Mouse (Mus musculus) ES-E14 (cell line): Measurements from ENCODE around the gene Gstm4. TPM values are rescaled to one million over a fixed set of nuclear protein-coding genes. Genes with fewer than 3 reads are reported as not detected.

Experiments used
- DNase-seq: peaks from one replicate; pipeline ENCODE4 v3.0.0-alpha.2; 2013; ENCODE audit warnings: low read depth, low spot score
- H3K27ac ChIP-seq: 2 replicates; pipeline ENCODE4 v1.5.1; 2012; ENCODE audit warnings: low read depth, mild to moderate bottlenecking, low read length, moderate library complexity, mixed read lengths; ENCODE audit not compliant: poor library complexity, insufficient read depth, severe bottlenecking
- H3K36me3 ChIP-seq: 2 replicates; pipeline ENCODE4 v1.6.1; 2012; ENCODE audit warnings: mild to moderate bottlenecking, low read length, moderate library complexity, mixed read lengths; ENCODE audit not compliant: control insufficient read depth, poor library complexity, insufficient read depth, severe bottlenecking
- H3K4me1 ChIP-seq, 2 experiments: fragments of 150-350 bp in 1 of 2; sonication (generic) in 1 of 2; 2 replicates each; pipeline ENCODE4 v1.6.1; 2012; ENCODE audit warnings: low read length in 2 of 2, mild to moderate bottlenecking in 1 of 2, mixed read lengths in 1 of 2; ENCODE audit not compliant: control insufficient read depth in 2 of 2, insufficient read depth in 2 of 2, poor library complexity in 1 of 2
- H3K4me3 ChIP-seq, 2 experiments: fragments of 150-350 bp in 1 of 2; sonication (generic) in 1 of 2; 2 replicates each; pipeline ENCODE4 v1.5.1; 2012; ENCODE audit warnings: low read length in 2 of 2, low read depth in 1 of 2, mild to moderate bottlenecking in 1 of 2, mixed read lengths in 1 of 2; ENCODE audit not compliant: insufficient read depth in 1 of 2, poor library complexity in 1 of 2, severe bottlenecking in 1 of 2
- H3K9ac ChIP-seq: 2 replicates; pipeline ENCODE4 v1.6.1; 2012; ENCODE audit warnings: low read depth, mild to moderate bottlenecking, low read length, mixed read lengths; ENCODE audit not compliant: poor library complexity, insufficient read depth, severe bottlenecking
- H3K9me3 ChIP-seq: fragments of 150-350 bp; sonication (generic); 2 replicates; pipeline ENCODE4 v1.6.1; 2012; ENCODE audit warnings: low read depth, mild to moderate bottlenecking, low read length; ENCODE audit not compliant: control insufficient read depth, insufficient read depth
- CHD2 ChIP-seq: IDR thresholded peaks from 2 replicates; pipeline ENCODE4 v1.6.1; 2014; ENCODE audit warnings: mild to moderate bottlenecking, low read depth, low read length, inconsistent platforms
- HCFC1 ChIP-seq: IDR thresholded peaks from 2 replicates; pipeline ENCODE4 v1.6.1; 2012; ENCODE audit warnings: low read length, inconsistent platforms, borderline replicate concordance; ENCODE audit not compliant: insufficient read depth
- MAFK ChIP-seq: IDR thresholded peaks from 2 replicates; pipeline ENCODE4 v1.6.1; 2014; ENCODE audit warnings: mild to moderate bottlenecking, low read depth, low read length, inconsistent platforms; ENCODE audit not compliant: insufficient read depth
- ZC3H11A ChIP-seq: IDR thresholded peaks from 2 replicates; pipeline ENCODE4 v1.6.1; 2012; ENCODE audit warnings: low read depth, mild to moderate bottlenecking, inconsistent platforms, low read length, borderline replicate concordance
- ZNF384 ChIP-seq: IDR thresholded peaks from 2 replicates; pipeline ENCODE4 v1.6.1; 2012; ENCODE audit warnings: low read depth, low read length, inconsistent platforms
- in situ Hi-C, 2 experiments: fragments of 600-800 bp; cut with MboI; formaldehyde crosslinking; loops; one replicate each; pipeline ENCODE4 v1.15.1; 2025; ENCODE audit warnings: low sequenced_read_pairs in 2 of 2, inconsistent platforms in 1 of 2; ENCODE audit not compliant: unreplicated experiment in 2 of 2
- total RNA-seq: library from RNA; depleted of rRNA; stranded (reverse); fragments of 300-350 nt; gene quantifications from 2 replicates; pipeline ENCODE4 v1.2.3, GENCODE M21; 2012

Gstm4 gene
- total RNA-seq, 1 experiment, result 4.3 TPM

GRCm38 (mm10) chr3:108061420-108061819 lies 16.7 kb upstream of the Gstm4 start:
- no peak overlapping the region for H3K9ac ChIP-seq
- H3K27ac ChIP-seq, result no peak overlapping the region
- no peaks in the 10 kb centered on the region for H3K9me3 ChIP-seq
- no peak for TF ChIP-seq MAFK
- TF ChIP-seq ZNF384, result no peak
- TF ChIP-seq ZC3H11A, result peak; percentile 68; the same call in 1 of the 2 replicates
- TF ChIP-seq CHD2, result no peak
- peak; percentile 64 for DNase-seq
- no peaks in the 10 kb centered on the region for H3K36me3 ChIP-seq
- no peak overlapping the region for H3K4me3 ChIP-seq
- in situ Hi-C loops, result no loop called here
- peaks cover 0 to 2% of the 10 kb centered on the region in 2 experiments; a peak in 1 of 4 replicates for H3K4me1 ChIP-seq

- no peaks in the 10 kb centered on the region for H3K9me3 ChIP-seq
- no peak for DNase-seq
- no peaks in the 10 kb centered on the region for H3K36me3 ChIP-seq
- no peak overlapping the region for H3K9ac ChIP-seq
- no peaks in the 10 kb centered on the region for H3K4me1 ChIP-seq
- H3K4me3 ChIP-seq, result no peak overlapping the region
- no peak for TF ChIP-seq ZC3H11A
- TF ChIP-seq HCFC1, result no peak
- H3K27ac ChIP-seq, result no peak overlapping the region
- in situ Hi-C loops, result no loop called here
Measured at GRCm38 (mm10) chr3:108050493-108050892, 5.8 kb upstream of the Gstm4 start.

- no peaks in the 10 kb centered on the region for H3K9me3 ChIP-seq
- TF ChIP-seq CHD2, result no peak
- no peak for TF ChIP-seq ZNF384
- TF ChIP-seq HCFC1, result no peak
- no peak for TF ChIP-seq ZC3H11A
- TF ChIP-seq MAFK, result no peak
- no peaks in the 10 kb centered on the region for H3K36me3 ChIP-seq
- DNase-seq, result no peak
- in situ Hi-C loops, result no loop called here
- no peak overlapping the region for H3K4me3 ChIP-seq
- no peak overlapping the region for H3K9ac ChIP-seq
- H3K27ac ChIP-seq, result no peak overlapping the region
- H3K4me1 ChIP-seq, result peaks cover 0 to 3% of the 10 kb centered on the region in 2 experiments; a peak in 1 of 4 replicates
Measured at GRCm38 (mm10) chr3:108048306-108048705, 3.6 kb upstream of the Gstm4 start.

- peaks cover 0 to 3% of the 10 kb centered on the region in 2 experiments; a peak in 1 of 4 replicates for H3K4me1 ChIP-seq
- H3K9ac ChIP-seq, result no peak overlapping the region
- in situ Hi-C loops, result no loop called here
- no peak for DNase-seq
- H3K36me3 ChIP-seq, result no peaks in the 10 kb centered on the region
- TF ChIP-seq MAFK, result peak; percentile 75
- TF ChIP-seq ZNF384, result no peak
- H3K27ac ChIP-seq, result no peak overlapping the region
- no peak overlapping the region for H3K4me3 ChIP-seq
- H3K9me3 ChIP-seq, result no peaks in the 10 kb centered on the region
Measured at GRCm38 (mm10) chr3:108046944-108047655, 2.4 kb upstream of the Gstm4 start.

GRCm38 (mm10) chr3:108033156-108033555 lies 11.5 kb downstream of the Gstm4 start:
- in situ Hi-C loops, result no loop called here
- H3K36me3 ChIP-seq, result no peaks in the 10 kb centered on the region

More at GRCm38 (mm10) chr3:108033156-108033555, 11.5 kb downstream of the Gstm4 start:
- TF ChIP-seq ZC3H11A (no peak), HCFC1 (no peak), MAFK (no peak), CHD2 (no peak), ZNF384 (no peak)
- Histone ChIP-seq H3K4me1 (no peaks in the 10 kb centered on the region), H3K4me3 (no peak overlapping the region), H3K9ac (no peak overlapping the region), H3K9me3 (no peaks in the 10 kb centered on the region), H3K27ac (no peak overlapping the region)
- no peak for DNase-seq
